Mouse (Mus musculus): Measurements from ENCODE around the gene Pigk.

DNA sequence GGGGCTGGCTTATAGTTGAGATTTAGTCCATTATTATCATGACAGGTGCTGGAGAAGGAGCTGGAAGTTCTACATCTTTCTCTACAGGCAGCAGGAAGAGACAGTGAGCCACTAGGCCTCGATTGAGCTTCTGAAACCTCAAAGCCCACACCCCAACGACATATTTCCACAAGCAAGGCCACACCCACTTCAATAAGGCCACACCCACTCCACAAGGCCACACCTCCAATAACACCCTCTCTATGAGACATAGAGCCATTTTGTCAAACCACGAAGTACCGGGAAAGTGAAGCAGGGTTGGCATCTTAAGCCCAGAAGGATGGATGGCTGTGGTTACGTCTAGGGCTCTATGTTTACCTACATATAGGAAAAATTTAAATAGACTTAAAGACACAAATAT, 183.3 kb downstream of the Pigk start:
- TF ChIP-seq POLR2A (IDR thresholded peaks at IDR 0.05; ENCODE audit: low read depth, low read length): no peak
- TF ChIP-seq CTCF (IDR thresholded peaks at IDR 0.05; ENCODE audit: extremely low read depth, insufficient read length, insufficient replicate concordance, low read depth, low read length): no peak
